Mouse (Mus musculus): ENCODE results near the gene Tapbpl. TPM values are rescaled to one million over a fixed set of nuclear protein-coding genes. Genes with fewer than 3 reads are reported as not detected.

Tapbpl gene
- polyA plus RNA-seq, 1 experiment from 2014 or later, result 8.2 TPM

GRCm38 (mm10) chr6:125260006-125260555 is 28.4 kb upstream of the Tapbpl start:
- no peaks in the 10 kb centered on the region for H3K27me3 ChIP-seq
- no peaks in the 10 kb centered on the region for H3K9me3 ChIP-seq
- no peak overlapping the region for H3K9ac ChIP-seq
- no peak for ATAC-seq (ENCODE audit: low FRiP score, low read depth)
- H3K36me3 ChIP-seq, result no peaks in the 10 kb centered on the region
- 83% methylated on average over 10 of the region's 10 CpGs for WGBS
- H3K27ac ChIP-seq (replicated peaks), result no peak overlapping the region
- no peaks in the 10 kb centered on the region for H3K4me1 ChIP-seq (replicated peaks)
- H3K4me2 ChIP-seq, result no peak overlapping the region
- no peak overlapping the region for H3K4me3 ChIP-seq

DNA sequence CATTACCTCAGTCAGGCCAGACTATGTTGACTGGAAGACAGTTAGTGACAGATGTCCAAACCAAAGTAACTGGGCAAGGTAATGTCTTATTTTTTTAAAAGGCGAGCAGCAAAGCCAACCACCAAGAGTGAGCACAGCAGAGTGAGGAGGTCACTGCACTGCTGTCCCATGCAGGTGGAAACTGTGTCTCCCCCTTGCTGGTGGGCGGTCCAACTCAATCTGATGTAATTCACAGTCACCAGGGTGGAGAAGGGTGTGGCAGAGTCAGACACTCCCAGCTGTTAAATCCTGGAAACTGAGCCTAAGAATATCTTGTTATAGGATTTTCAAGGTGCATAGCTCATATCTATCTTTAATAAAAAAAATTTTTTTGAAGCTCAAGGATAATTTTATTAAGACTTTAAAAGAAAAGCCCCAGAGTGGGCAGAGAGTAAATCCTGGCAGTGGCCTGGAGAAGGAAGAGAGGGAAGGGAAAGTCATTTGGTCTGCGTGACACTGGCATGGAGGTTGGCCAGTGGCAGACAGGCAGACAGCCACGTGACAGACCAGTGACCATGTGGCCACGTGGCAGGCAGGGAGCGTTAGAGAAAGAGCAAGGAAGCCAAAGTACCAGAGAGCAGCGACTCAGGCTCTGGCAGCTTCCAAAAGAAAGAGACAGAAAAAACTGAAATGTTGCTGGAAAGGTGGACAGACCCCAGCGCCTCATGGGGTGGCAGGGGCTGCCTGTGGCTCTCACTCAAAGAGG is 24.7 kb upstream of the Tapbpl start:
- 86% methylated on average over 8 of the region's 8 CpGs for WGBS
- H3K4me3 ChIP-seq, result no peak overlapping the region
- H3K4me2 ChIP-seq, result no peak overlapping the region
- H3K27ac ChIP-seq (replicated peaks), result no peak overlapping the region
- no peak for ATAC-seq (ENCODE audit: low FRiP score, low read depth)
- H3K9me3 ChIP-seq, result no peaks in the 10 kb centered on the region
- no peaks in the 10 kb centered on the region for H3K27me3 ChIP-seq
- no peak overlapping the region for H3K9ac ChIP-seq
- no peaks in the 10 kb centered on the region for H3K36me3 ChIP-seq
- H3K4me1 ChIP-seq (replicated peaks), result no peaks in the 10 kb centered on the region

DNA sequence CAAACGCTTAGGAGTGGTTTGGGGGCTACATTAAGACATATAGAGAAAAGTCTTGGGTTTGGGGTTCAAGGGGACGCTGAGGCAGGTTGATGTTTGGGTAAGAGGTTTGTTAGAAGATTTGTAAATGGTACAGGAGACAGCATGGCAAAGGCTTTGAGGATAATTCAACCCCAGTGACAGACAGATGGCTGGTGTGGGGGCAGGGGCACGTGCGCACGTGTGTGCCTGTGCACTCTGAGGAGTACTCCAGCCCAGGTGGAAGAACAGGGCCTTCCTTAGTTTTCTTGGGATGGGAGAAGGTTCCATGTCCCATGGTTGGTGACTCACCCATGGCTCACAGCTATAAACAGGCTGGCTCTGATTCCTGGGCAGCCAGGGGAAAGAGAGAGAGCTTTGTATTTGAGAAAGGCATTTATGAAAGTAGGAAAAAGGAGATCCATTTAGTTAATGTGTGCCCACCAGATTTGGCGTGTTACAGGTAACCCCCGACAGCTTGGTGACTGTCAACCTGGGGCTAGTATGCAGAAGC is 23.9 kb upstream of the Tapbpl start:
- 92% methylated on average over 7 of the region's 7 CpGs for WGBS
- no peak for ATAC-seq (ENCODE audit: low FRiP score, low read depth)

GRCm38 (mm10) chr6:125253863-125254715 is 22.4 kb upstream of the Tapbpl start:
- no peaks in the 10 kb centered on the region for H3K36me3 ChIP-seq
- H3K4me1 ChIP-seq (replicated peaks), result no peaks in the 10 kb centered on the region
- H3K27me3 ChIP-seq, result no peaks in the 10 kb centered on the region
- no peak overlapping the region for H3K4me3 ChIP-seq
- WGBS, result 79% methylated on average over 14 of the region's 14 CpGs
- no peak overlapping the region for H3K4me2 ChIP-seq
- H3K9ac ChIP-seq, result no peak overlapping the region
- no peak overlapping the region for H3K27ac ChIP-seq (replicated peaks)
- no peaks in the 10 kb centered on the region for H3K9me3 ChIP-seq
- ATAC-seq (ENCODE audit: low FRiP score, low read depth), result no peak

More for the DNA sequence above, 23.9 kb upstream of the Tapbpl start:
- no peak overlapping the region for H3K9ac ChIP-seq
- H3K4me3 ChIP-seq, result no peak overlapping the region
- H3K27ac ChIP-seq (replicated peaks), result no peak overlapping the region
- no peak overlapping the region for H3K4me2 ChIP-seq
- no peaks in the 10 kb centered on the region for H3K27me3 ChIP-seq
- H3K4me1 ChIP-seq (replicated peaks), result no peaks in the 10 kb centered on the region
- H3K9me3 ChIP-seq, result no peaks in the 10 kb centered on the region
- H3K36me3 ChIP-seq, result no peaks in the 10 kb centered on the region

DNA sequence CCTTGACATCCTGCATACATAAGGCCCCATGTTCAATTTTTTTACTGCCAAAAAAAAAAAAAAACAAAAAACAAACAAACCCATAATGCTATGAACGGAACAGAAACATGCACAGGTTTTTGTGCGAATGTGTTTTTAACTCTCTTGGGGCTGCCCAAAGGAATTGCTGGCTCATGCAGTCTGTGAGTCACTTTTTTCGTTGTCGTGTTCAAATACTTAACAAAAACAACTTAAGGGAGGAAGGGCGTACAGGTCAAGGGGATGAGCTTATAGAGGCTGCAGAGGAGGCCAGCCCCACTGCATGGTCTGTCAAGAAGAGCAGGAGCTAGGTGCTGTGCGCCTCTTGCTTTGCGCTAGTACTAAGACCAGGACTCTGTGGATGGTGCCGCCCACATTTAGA is 21.1 kb upstream of the Tapbpl start:
- Histone ChIP-seq H3K4me2 (no peak overlapping the region), H3K9ac (no peak overlapping the region), H3K4me3 (no peak overlapping the region), H3K4me1 (replicated peaks) (no peaks in the 10 kb centered on the region), H3K27ac (replicated peaks) (no peak overlapping the region), H3K9me3 (no peaks in the 10 kb centered on the region), H3K36me3 (no peaks in the 10 kb centered on the region), H3K27me3 (no peaks in the 10 kb centered on the region)
- no peak for ATAC-seq (ENCODE audit: low FRiP score, low read depth)
- WGBS, result 93% methylated on average over 8 of the region's 8 CpGs

DNA sequence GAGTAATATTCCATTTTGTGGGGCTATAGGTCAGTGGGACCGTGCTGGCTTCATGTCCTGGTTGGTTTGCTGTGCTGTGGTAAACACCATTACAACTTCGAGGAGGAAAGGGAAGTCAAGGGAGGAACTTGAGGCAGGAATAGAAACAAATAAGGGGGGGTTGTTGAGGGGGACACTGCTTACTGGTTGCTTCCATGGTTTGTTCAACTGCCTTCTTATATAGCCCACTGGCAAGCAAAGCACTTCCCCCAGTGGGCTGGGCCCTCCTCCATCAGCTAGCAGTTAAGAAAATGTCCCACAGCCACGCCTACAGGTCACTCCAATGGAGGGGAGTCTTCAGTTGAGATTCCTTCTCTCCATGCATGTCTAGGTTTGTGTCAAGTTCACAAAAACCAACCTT is 20.6 kb upstream of the Tapbpl start:
- Histone ChIP-seq H3K27ac (replicated peaks) (no peak overlapping the region), H3K4me3 (no peak overlapping the region), H3K9ac (no peak overlapping the region), H3K36me3 (no peaks in the 10 kb centered on the region), H3K4me2 (no peak overlapping the region), H3K9me3 (no peaks in the 10 kb centered on the region), H3K27me3 (no peaks in the 10 kb centered on the region), H3K4me1 (replicated peaks) (no peaks in the 10 kb centered on the region)
- ATAC-seq (ENCODE audit: low FRiP score, low read depth), result no peak
- WGBS, result 91% methylated on average over 3 of the region's 3 CpGs

GRCm38 (mm10) chr6:125244551-125244950 is 12.9 kb upstream of the Tapbpl start:
- Histone ChIP-seq H3K4me3 (no peak overlapping the region), H3K27me3 (no peaks in the 10 kb centered on the region), H3K9me3 (no peaks in the 10 kb centered on the region), H3K4me2 (no peak overlapping the region), H3K9ac (no peak overlapping the region), H3K27ac (replicated peaks) (no peak overlapping the region), H3K36me3 (no peaks in the 10 kb centered on the region), H3K4me1 (replicated peaks) (no peaks in the 10 kb centered on the region)
- WGBS, result 41% methylated on average over 1 of the region's 1 CpGs
- ATAC-seq (ENCODE audit: low FRiP score, low read depth), result no peak

DNA sequence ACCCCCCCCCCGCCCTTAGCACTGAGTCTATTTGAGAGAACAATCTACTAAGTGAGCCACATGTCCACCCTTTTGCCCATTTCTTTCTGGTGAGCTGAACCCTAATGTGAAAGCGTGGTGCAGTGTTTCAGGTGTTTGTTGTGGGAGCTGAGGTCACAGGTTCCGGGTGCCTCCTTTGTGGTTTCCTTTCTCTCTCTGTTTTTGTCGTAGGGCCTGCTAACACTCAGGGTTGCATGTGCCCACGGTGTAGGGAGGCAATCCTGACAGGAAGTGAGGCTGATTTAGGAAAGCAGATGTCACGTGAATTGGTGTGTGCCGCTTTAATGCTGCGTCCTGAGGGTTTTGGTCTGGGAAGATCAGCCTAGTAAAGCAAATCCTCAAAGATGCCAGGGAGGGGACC is 9.9 kb upstream of the Tapbpl start:
- Histone ChIP-seq H3K27me3 (no peaks in the 10 kb centered on the region), H3K4me3 (no peak overlapping the region), H3K4me1 (replicated peaks) (no peaks in the 10 kb centered on the region), H3K27ac (replicated peaks) (no peak overlapping the region), H3K9ac (no peak overlapping the region), H3K4me2 (no peak overlapping the region), H3K9me3 (no peaks in the 10 kb centered on the region), H3K36me3 (no peaks in the 10 kb centered on the region)
- WGBS, result 87% methylated on average over 8 of the region's 8 CpGs
- no peak for ATAC-seq (ENCODE audit: low FRiP score, low read depth)

GRCm38 (mm10) chr6:125240617-125241016 is 9.0 kb upstream of the Tapbpl start:
- no peaks in the 10 kb centered on the region for H3K27me3 ChIP-seq
- ATAC-seq (ENCODE audit: low FRiP score, low read depth), result no peak
- H3K4me2 ChIP-seq, result no peak overlapping the region
- H3K9ac ChIP-seq, result no peak overlapping the region
- H3K27ac ChIP-seq (replicated peaks), result no peak overlapping the region
- no peaks in the 10 kb centered on the region for H3K4me1 ChIP-seq (replicated peaks)
- H3K36me3 ChIP-seq, result no peaks in the 10 kb centered on the region
- H3K9me3 ChIP-seq, result no peaks in the 10 kb centered on the region
- no peak overlapping the region for H3K4me3 ChIP-seq
- WGBS, result 83% methylated on average over 5 of the region's 5 CpGs

DNA sequence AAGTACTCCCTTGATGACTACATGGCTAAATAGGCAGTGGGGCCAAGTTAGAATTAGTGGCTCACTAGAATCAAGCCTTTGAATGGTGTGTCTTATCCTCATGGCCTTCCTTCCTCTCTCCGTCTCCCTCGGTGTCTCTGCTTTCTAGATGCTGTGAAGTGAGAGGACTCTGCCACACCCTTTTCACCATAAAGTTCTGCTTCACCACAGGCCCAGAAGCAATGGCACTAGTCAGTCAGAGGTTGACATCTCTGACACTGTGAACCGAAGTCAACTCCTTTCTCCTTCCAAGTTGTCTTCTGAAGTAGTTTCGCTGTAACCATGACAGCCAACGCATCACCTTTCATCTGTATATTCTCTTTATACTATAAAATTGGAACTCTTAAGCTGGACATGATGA is 7.9 kb upstream of the Tapbpl start:
- Histone ChIP-seq H3K36me3 (no peaks in the 10 kb centered on the region), H3K27me3 (no peaks in the 10 kb centered on the region), H3K9me3 (no peaks in the 10 kb centered on the region), H3K27ac (replicated peaks) (no peak overlapping the region), H3K4me2 (no peak overlapping the region), H3K9ac (no peak overlapping the region), H3K4me1 (replicated peaks) (no peaks in the 10 kb centered on the region), H3K4me3 (no peak overlapping the region)
- ATAC-seq (ENCODE audit: low FRiP score, low read depth), result no peak
- WGBS, result 91% methylated on average over 5 of the region's 5 CpGs

GRCm38 (mm10) chr6:125238396-125238795 is 6.7 kb upstream of the Tapbpl start:
- WGBS, result 81% methylated on average over 6 of the region's 6 CpGs
- Histone ChIP-seq H3K9me3 (no peaks in the 10 kb centered on the region), H3K4me3 (no peak overlapping the region), H3K9ac (no peak overlapping the region), H3K36me3 (no peaks in the 10 kb centered on the region), H3K4me1 (replicated peaks) (no peaks in the 10 kb centered on the region), H3K4me2 (no peak overlapping the region), H3K27me3 (no peaks in the 10 kb centered on the region), H3K27ac (replicated peaks) (no peak overlapping the region)
- ATAC-seq (ENCODE audit: low FRiP score, low read depth), result no peak

- Histone ChIP-seq H3K4me2 (no peak overlapping the region), H3K9me3 (no peaks in the 10 kb centered on the region), H3K27me3 (no peaks in the 10 kb centered on the region), H3K4me3 (no peak overlapping the region), H3K4me1 (replicated peaks) (peaks cover under 1% of the 10 kb centered on the region; the same call in 1 of the 2 replicates), H3K9ac (no peak overlapping the region), H3K36me3 (no peaks in the 10 kb centered on the region), H3K27ac (replicated peaks) (no peak overlapping the region)
- WGBS, result 84% methylated on average over 4 of the region's 4 CpGs
- no peak for ATAC-seq (ENCODE audit: low FRiP score, low read depth)
Measured at GRCm38 (mm10) chr6:125237421-125237820, 5.8 kb upstream of the Tapbpl start.
